Mouse (Mus musculus) forebrain, embryonic 10.5 days (tissue): ENCODE data around the gene Btbd35f25. TPM values are rescaled to one million over a fixed set of nuclear protein-coding genes. Genes with fewer than 3 reads are reported as not detected.
"Not testable (repeated sequence)": the region's sequence is repeated elsewhere in the genome, so short reads cannot be mapped to it uniquely, and the experiment has no call there.

Source experiments
- DNase-seq: peaks from one replicate; pipeline ENCODE4 v3.0.0-alpha.2; 2017; ENCODE audit warnings: low spot score; ENCODE audit errors: extremely low spot score
- H3K27ac ChIP-seq: fragments of 300-500 bp; sonication (generic); 2 replicates; pipeline ENCODE4 v1.5.1; 2016; ENCODE audit warnings: mild to moderate bottlenecking
- H3K27me3 ChIP-seq: fragments of 300-500 bp; sonication (generic); 2 replicates; pipeline ENCODE4 v1.6.1; 2016; ENCODE audit warnings: mild to moderate bottlenecking; ENCODE audit not compliant: poor library complexity, severe bottlenecking
- H3K36me3 ChIP-seq: fragments of 300-500 bp; sonication (generic); replicated peaks from 2 replicates; pipeline ENCODE4 v1.6.1; 2016; ENCODE audit warnings: mild to moderate bottlenecking, moderate library complexity
- H3K4me1 ChIP-seq: fragments of 300-500 bp; sonication (generic); 2 replicates; pipeline ENCODE4 v1.6.1; 2016
- H3K4me3 ChIP-seq: fragments of 300-500 bp; sonication (generic); 2 replicates; pipeline ENCODE4 v1.5.1; 2016; ENCODE audit warnings: mild to moderate bottlenecking, moderate library complexity
- H3K9me3 ChIP-seq: fragments of 300-500 bp; sonication (generic); 2 replicates; pipeline ENCODE4 v1.6.1; 2016; ENCODE audit warnings: mild to moderate bottlenecking, moderate library complexity
- WGBS: fragments of 180-500 bp; shearing (Covaris S2); methylation state at CpG from one replicate; pipeline ENCODE4 v1.1.7; 2016; 5-methylcytosine and 5-hydroxymethylcytosine counted together
- polyA plus RNA-seq: library from polyadenylated mRNA; unstranded; fragments of >200 nt; fragmentation: Nextera tagmentation; extraction: Ambion mirVana; gene quantifications from 2 replicates; pipeline ENCODE4 v1.2.1, GENCODE M21; 2016

The Btbd35f25 gene
- polyA plus RNA-seq, result not detected in 2 replicates

DNA sequence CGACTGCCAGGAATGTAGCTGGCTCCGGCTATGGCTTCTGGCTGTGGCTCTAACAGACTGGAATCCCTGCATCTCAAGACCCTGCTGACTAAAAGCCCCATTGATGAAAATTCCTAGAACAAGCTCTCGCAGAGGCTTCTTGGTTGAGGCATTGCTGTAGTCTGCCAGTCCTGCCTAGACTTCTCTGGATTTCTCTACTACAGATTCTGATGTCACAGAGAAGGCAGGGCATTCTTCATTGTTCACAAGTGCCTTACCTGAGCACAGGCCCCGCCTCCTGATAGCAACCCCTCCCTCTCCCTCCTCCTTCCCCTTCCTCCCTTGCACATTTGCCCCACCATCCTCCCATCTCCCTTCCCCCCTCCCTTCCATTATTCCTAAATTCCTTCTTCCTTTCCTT, at the start of gene Btbd35f25:
Gene Btbd35f25, minus strand, starts transcription at position 101 of the 400 bp plus-strand sequence.
- H3K27ac ChIP-seq, H3K4me1 ChIP-seq, H3K4me3 ChIP-seq, DNase-seq, H3K36me3 ChIP-seq, H3K27me3 ChIP-seq: not testable (repeated sequence)
- H3K9me3 ChIP-seq, result peaks cover 13% of the 10 kb centered on the region
- 78% methylated on average over 3 of the region's 4 CpGs for WGBS

DNA sequence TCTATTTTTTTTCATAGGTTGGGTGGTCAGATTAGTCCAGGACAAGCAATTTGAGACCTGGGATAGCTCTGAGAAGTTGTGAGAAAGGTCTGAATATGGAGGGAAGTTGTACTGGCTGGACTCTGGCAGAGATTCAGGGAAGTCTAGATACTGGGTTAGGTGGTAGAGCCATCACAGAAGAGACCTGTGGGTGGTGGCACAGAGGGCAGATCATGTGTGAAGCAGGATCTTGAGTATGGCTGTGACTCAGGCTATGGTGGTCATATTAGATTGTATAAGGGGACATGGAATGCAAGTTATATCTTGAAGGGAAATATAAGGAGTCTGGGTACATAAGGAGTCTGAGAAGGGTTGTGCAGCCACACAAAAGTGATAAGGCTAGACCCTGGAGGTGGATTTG, 49.3 kb upstream of the Btbd35f25 start:
- Histone ChIP-seq H3K4me3 (no peak overlapping the region), H3K36me3 (no peaks in the 10 kb centered on the region), H3K27ac (no peak overlapping the region), H3K4me1 (no peaks in the 10 kb centered on the region), H3K27me3 (no peaks in the 10 kb centered on the region), H3K9me3 (peaks cover 100% of the 10 kb centered on the region)
- no peak for DNase-seq

- 94% methylated on average over 1 of the region's 1 CpGs for WGBS
- Histone ChIP-seq H3K9me3 (peaks cover 93% of the 10 kb centered on the region), H3K27ac (no peak overlapping the region)
Measured at GRCm38 (mm10) chrX:31764001-31764400, 47.0 kb upstream of the Btbd35f25 start.

GRCm38 (mm10) chrX:31745079-31745478, 28.1 kb upstream of the Btbd35f25 start:
- H3K27me3 ChIP-seq, result no peaks in the 10 kb centered on the region
- no peaks in the 10 kb centered on the region for H3K36me3 ChIP-seq
- H3K4me1 ChIP-seq, result no peaks in the 10 kb centered on the region
- H3K9me3 ChIP-seq, result peaks cover 92% of the 10 kb centered on the region
- H3K4me3 ChIP-seq, result no peak overlapping the region
- no peak for DNase-seq
- 91% methylated on average over 10 of the region's 10 CpGs for WGBS
- H3K27ac ChIP-seq, result no peak overlapping the region

More at GRCm38 (mm10) chrX:31764001-31764400, 47.0 kb upstream of the Btbd35f25 start:
- H3K4me1 ChIP-seq, result no peaks in the 10 kb centered on the region
- no peak overlapping the region for H3K4me3 ChIP-seq
- DNase-seq, result no peak
- H3K36me3 ChIP-seq, result no peaks in the 10 kb centered on the region
- H3K27me3 ChIP-seq, result no peaks in the 10 kb centered on the region

- Histone ChIP-seq H3K4me1 (no peaks in the 10 kb centered on the region), H3K9me3 (peaks cover 62% of the 10 kb centered on the region), H3K4me3 (no peak overlapping the region), H3K27ac (no peak overlapping the region), H3K27me3 (no peaks in the 10 kb centered on the region), H3K36me3 (no peaks in the 10 kb centered on the region)
- 83% methylated on average over 6 of the region's 6 CpGs for WGBS
- no peak for DNase-seq
Measured at GRCm38 (mm10) chrX:31736958-31737357, 20.0 kb upstream of the Btbd35f25 start.

Other genes with a start within 250 kb of the Btbd35f25 start
- gene Gm21883, start 142.9 kb downstream of the Btbd35f25 start, polyA plus RNA-seq, result not detected in 2 replicates
- gene Spin2e, start 98.2 kb downstream of the Btbd35f25 start, polyA plus RNA-seq, result not detected in 2 replicates
- gene Gm21637, start 244.9 kb upstream of the Btbd35f25 start, polyA plus RNA-seq, result not detected in 2 replicates